Mouse (Mus musculus) adrenal gland, postnatal 36 days (tissue): ENCODE measurements around the gene Sh3bgrl2. TPM values are rescaled to one million over a fixed set of nuclear protein-coding genes. Genes with fewer than 3 reads are reported as not detected.

Experiments used
- DNase-seq, 2 experiments: peaks; one replicate each; pipeline ENCODE4 v3.0.0; 2021; ENCODE audit warnings: mixed read lengths in 1 of 2
- total RNA-seq, 2 experiments: library from RNA; stranded (reverse); gene quantifications; 2 replicates each; pipeline ENCODE4 v1.2.3; 2021

Sh3bgrl2 gene
- total RNA-seq, 2 experiments from 2014 or later, result 19.0 to 23.5 TPM

- no peak for DNase-seq
Measured at GRCm38 (mm10) chr9:83679626-83680025, 131.5 kb downstream of the Sh3bgrl2 start.

GRCm38 (mm10) chr9:83681661-83682655 is 133.8 kb downstream of the Sh3bgrl2 start:
- DNase-seq, result no peak

DNA sequence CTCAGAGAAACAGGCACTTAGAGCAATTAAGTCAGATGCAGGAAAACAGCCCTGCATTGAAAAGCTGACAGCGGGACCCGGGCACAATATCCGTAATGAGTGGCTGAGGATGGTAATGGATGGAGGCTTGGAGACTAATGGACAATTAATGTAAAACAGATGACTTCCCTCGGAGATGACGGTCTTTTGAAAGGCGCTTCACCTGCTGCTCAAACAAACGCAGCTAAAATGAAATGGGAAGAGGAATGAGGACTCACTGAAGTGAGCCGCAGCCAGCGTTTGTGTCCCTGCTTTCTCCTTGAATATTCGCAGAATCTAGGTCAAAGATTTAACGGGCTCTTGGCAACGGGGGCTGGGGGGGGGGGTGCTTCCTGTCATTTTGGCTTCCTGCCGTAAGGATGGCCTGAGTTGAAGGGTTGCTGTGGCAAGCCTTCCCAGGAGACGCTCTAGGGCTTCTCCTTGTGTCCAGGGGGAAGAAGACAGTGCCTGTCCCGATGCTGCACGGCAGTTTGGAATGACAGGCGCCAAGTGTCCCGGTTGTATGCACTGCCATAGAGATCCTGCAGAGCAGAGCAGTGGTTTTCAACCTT is 138.5 kb downstream of the Sh3bgrl2 start:
- peak; percentile 8 to 12 for DNase-seq

- DNase-seq, result no peak
Measured at GRCm38 (mm10) chr9:83687904-83688303, 139.8 kb downstream of the Sh3bgrl2 start.

Other genes with a start within 250 kb of the Sh3bgrl2 start
- 1 to 10 TPM; 5.1 to 6.9 TPM for gene Lca5, start 107.2 kb upstream of the Sh3bgrl2 start, total RNA-seq